Mouse (Mus musculus) thymus, postnatal 14 days (tissue): ENCODE data around the gene Bbs1.
"Not testable (repeated sequence)": the region's sequence is repeated elsewhere in the genome, so short reads cannot be mapped to it uniquely, and the experiment has no call there.

ENCODE experiments used
- DNase-seq: peaks from one replicate; pipeline ENCODE4 v3.0.0; 2021

Bbs1 gene

DNA sequence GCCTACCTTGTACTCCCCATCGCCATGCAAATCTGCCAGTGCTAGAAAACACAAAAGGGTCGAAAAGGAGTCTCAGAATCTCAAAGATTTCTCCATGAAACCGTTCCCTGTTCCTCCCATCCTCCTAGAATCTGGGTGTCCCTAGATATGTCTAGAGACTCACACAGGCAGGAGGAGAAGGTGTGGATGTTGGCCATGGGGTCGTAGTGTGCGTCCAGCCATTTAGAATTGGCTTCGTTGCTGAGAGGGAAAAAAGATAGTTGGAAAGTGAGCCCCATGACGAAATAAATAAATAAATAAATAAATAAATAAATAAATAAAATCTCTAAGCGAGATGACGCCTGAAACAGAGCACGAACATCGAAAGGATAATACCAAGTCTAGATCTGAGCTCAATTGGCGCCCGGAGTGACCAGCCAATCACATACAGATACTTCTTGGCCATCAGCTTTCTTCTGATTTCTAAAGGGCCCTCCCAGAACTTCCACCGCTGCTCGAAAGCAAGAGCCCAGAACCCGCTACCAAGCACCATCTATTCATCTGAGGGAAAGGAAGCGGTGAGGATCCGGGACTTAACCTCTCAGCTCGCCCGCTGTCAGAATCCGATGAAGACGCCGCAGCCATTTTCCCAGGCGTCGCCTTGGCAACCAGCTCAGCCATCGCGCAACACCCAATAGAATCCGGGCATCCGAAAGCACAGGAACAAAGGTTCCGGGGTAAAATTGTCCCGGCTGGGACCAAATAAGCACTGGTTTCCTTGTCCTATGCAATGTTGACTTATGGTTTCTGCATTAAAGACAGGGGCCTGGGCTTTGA is at the start of gene Bbs1:
Gene Bbs1 (minus strand): TSS at position 650 of the 816 bp plus-strand sequence.
- DNase-seq, result peak; percentile 80

DNA sequence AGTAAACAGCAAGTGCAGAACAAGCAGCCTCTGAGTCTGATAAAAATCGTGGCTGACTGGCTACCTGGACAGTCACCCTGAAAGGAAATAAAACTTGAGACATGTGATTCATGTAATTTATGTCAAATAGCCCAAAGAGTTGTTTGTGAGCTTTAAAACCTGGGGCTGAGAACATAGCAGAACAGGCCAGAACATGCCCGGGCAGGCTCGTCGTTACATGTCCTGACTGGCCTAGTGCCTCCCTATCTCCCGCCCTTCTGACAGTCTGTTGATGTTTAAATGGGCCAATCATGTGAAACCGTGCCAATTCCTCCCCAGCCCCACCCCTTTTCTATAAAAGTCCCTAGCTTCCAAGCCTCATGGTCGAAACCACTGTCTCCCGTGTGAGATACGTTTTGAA is 42.2 kb upstream of the Bbs1 start:
- not testable (repeated sequence) for DNase-seq

DNA sequence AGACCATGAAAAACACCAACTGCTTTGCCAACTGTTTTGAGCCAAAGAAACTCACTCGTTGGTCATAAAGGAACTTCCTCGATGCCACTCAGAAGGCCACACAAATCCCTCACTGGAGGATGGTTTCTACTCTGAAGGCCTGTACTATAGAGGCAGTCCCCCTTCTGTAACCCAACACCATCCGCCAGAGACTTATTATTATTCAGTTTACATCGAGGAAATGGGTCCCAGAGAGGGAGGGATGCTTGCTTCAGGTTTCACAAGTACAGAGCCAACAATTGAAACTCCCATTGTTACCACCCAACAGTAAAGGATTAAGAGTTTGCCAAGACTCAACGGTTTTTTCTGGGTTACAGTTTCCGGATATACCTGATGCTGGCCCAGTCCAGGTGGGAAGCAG is 39.1 kb upstream of the Bbs1 start:
- no peak for DNase-seq

DNA sequence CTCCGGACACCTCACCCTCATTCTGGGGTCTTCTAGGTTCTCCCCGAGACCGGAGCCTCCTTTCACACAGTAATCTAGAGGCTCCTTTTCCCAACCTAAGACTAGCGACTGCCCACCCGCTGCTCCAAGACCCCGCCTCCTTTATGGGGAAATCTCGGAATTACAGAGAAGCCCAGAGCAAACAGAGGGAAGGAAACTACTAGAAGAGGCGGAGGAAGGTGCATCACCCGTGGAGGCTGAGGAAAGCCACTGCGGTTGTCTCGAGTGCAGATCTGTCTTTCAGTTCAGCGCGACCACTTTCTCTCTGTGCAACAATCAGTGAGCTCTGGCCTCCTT is 36.8 kb upstream of the Bbs1 start:
- no peak for DNase-seq

DNA sequence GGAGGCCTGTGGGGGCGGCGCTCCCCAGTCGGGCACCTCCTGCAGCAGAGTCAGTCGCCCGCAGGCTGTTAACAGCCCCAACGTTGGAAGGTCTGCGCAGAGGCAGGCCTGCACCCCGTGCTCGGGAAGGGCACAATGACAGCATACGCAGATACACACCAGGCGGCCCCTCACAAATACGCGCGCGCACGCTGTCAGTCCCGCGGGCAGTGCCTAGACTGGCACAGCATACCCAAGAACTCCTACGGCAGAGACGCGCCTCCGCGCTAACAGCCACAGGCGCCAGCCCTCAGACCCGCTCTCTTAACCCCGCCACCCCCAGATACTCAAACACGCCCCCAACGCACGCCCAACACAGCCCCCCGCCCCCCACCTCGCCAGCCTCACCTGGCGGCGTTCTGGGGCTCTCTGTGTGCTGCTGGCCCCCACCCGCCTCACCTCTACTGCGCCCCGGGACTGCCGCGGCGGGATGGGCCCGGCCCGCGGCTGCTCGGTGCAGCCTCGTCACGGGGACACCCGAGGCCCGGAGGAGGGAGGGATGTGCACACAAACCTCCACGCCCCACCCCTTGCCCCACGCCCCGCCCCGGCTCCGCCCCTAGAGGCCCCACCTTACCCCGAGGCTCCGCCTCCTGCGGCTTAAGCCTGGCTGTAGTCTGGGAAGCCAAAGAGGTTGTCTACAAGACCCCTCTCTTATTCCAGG is 36.3 kb upstream of the Bbs1 start, which contains the start of gene Peli3:
Gene Peli3 (minus strand): TSS at position 577 of the 702 bp plus-strand sequence.
- peak; percentile 88 for DNase-seq

DNA sequence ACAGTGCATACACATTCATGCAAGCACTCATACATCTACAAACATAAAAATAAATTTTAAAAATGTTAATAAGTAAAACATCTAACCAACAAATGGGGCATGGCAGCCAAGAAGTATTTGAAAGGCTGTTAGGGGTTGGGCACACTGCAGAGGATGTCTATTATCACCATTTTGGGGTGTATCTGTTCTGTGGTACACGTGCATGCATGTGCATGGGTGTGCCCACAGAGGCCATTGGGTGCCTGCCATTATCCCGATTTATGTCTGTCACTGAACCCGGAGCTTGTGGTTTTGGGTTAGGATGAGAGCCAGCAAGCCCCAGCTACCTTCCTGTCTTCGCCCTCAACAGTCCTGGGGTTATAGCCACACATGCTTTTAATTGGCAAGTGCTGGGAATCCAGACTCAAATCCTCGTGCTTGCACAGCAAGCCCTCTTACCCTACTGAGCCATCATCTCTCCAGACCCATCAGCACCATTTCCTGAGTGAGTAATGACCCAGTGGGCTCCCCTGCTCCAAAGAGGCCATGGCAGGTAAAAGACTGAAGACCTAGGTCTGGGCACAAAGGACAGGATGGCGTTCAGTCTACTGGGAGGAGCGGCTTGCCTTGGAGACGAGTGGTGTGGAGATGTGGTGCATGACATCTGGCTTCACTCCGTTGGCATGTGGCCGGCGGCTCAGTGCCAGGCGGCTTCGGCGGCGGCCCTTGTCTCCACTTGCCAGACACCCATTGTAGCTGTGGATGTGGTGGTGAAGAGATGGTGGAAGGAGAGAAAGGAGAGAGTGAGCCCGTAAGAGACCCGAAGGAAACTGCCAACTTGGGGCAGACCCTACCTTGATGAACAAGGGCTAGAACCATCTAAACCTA is 31.2 kb upstream of the Bbs1 start:
- DNase-seq, result no peak

DNA sequence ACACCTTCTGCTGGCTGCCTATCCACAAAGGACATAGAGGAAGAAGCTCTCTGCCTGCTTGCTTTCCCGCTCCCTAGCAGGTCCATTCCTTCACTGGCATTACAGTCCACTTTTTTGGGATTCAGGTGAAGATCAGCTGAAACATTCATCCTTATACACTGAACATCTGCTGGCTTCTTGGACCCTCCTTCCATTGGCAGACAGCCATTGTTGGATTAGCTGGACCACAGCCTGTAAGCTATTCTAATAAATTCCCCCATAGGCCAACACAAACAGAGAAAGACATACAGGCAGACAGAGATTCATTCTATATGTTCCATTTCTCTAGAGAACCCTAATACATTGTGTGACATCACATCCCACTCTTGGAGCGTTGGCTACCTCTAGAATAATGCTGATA is 30.5 kb upstream of the Bbs1 start:
- DNase-seq, result no peak

DNA sequence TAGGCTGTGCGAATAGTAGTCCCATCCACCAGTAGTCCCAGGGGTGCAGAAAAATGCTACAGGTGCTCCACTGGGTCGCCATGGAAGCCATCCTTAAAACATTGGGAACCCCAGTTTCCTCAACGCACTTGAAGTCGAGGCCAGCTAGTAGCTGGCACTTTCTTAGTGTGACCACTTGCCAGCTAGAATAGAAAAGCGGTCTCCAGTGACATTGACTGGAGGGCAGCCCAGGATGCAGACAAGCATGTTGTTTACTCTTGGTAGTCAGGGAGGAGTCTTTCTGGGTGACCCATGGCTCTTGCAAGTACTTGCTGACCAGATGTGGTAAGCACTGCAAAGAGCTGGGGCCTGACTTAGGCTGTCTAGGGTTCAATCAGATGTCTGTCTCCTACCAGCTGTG is 22.4 kb upstream of the Bbs1 start:
- no peak for DNase-seq

DNA sequence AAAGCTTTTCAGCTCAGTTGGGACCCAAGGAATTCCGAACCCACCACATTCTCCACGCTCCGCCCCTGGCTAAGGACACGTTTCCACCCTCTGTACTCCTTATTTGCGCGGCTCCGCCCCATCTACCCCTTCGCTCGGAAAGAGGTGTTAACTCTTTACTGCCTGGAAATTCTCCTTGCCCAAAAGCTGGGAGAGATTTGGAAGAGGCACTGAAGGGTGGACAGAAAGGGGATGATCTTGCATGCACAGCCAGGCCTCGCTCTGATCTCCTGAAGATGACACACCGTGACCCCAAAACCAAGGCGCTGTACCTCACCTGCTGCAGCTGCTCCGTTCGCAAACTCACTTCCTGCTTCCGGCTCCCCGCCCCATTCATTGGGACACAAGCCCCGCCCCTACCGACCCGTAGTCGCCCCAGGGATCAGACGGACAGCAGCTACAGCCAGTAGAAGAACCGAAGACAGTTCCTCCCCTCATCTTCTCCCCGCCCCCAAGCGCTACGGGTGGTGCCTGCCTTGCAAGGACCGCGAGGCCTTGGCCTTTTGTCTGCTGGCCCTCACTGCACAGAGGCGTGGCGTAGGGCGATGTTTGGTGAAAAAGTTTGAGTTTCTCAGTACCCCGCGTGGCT is 21.6 kb upstream of the Bbs1 start, which contains the start of gene Dpp3:
Gene Dpp3 (minus strand): TSS at position 384 of the 628 bp plus-strand sequence.
- peak; percentile 100 for DNase-seq

DNA sequence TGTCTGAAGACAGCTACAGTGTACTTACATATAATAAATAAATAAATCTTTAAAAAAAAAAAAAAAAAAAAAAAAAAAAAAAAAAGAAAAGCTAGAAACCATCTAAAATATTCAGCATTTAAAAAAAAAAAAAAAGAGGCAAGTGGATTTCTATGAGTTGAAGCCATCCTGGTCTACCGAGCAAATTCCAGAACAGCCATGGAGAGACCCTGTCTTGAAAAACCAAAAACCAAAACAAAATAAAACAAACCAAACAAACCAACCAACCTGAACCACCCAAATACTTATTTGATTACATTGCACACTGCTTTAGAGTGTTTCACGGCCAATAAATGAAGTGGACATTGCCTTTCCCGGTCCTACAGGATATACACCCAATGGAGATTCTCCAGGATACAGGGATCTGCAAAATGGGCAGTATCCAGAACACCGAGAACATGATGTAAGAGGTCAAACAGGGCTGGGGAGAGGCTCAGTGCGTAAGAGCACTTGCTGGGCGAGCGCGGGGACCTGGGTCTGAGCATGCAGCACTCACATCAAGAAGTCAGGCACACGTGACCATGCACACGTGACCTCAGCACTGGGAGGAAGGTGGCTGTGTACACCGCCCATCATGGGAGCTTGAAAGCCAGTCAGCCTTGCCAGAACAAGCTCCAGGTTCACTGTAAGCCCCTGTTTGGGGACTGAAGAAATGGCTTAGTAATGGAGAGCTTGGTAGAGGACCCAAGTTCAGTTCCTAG is 18.9 kb upstream of the Bbs1 start:
- DNase-seq, result no peak

DNA sequence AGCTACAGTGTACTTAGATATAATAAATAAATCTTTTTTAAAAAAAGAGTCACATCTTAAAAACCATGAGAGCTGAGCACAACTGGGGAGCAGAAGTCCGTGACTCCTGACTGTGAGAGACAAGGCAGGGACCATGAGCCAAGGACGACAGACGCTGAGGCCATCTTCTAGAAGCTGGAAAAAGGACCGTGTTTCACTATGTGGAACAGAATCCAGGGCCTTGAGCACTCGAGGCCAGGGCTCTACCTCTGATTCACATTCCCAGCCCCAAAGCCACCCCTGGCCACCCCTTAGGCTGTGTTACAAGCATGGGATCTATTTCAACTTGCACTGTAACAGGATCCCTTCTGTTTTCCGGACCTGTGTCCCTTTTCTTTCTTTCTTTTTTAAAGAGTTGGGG is 13.2 kb upstream of the Bbs1 start:
- DNase-seq, result no peak

DNA sequence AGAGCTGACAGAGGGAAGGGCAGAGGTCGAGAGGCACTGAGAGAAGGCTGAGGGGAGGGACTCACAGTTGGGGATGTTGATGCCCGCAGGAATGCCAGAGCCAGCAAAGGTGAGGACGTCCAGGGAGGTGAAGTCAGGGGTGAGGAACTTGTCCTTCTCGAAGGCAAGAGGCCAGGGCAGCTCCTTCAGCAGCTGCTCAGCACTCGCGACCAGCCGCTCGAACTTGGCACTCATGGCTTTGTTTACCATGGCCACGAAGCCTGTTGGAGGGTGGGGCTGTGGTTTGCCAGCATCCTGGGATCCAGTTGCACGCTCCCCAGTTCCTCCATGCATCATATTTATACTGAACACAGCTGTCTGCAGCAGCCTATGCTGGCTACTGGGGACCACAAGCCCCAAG is 10.4 kb upstream of the Bbs1 start:
- no peak for DNase-seq

DNA sequence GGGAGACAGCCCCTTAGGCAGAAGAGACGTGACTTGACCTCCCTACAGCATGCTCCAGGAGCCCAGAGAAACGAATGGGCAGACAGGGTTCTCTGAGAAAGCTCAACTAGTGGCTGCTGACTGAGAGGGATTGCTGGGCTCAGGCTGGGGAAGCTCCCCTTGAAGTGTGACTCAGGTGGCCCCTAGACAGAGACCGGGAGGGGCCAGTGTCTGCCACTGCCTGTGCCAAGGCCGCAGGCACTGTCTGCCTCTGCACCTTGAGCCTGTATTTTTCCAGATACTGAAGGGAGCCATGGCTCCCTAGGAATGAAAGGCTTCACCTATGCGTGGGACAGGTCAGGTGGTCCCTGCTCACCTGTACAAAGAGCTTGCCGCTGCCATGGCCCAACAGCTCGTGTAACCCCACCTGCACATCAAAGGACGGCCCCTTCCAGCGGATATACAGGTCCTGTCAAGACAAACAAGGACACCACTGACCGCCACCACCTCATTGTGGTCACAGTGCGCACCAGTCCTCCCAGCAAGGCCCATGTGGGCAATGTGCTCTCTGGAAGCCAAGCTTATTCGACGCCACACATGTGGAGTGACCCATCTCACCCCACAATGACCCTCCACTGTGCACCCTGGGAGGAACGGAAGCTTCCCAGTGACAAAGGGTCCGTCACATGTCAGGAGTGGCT is 9.6 kb upstream of the Bbs1 start:
- no peak for DNase-seq

DNA sequence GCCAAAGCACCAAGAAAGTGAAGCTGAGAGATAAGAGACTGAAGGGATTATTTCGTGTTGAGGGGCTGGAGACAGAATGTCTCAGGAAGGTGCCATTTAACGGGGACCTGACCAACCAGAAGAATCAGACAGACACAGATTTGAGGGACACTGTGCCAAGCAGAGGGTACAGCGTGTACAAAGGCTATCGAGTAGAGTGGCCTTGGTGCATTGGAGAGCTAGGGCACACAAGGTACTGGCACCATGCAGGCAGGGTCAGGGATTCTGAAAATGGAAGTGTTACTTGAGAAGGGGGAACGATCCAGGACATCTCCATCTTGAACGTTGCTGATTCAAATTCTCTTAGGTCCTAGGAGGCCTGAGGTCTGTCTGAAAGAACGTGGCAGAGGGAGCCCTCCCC is 2.9 kb upstream of the Bbs1 start:
- no peak for DNase-seq

DNA sequence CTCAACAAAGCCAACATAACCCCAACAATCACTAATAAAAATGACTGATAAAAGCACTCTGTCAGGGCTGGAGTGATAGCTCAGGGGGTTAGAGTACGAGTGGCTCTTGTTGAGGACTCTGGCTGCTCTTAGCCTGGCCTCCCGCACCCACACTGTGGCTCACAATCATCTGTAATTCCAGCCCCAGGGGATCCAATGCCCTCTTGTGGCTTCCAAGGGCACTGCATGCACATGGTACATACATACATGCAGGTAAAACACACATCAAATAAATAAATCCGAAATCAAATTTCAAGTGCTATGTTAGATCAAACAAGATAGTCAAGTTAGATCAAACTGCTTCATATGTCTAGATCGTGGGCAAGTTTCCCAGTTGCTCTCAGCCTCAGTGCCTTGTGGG is 1.7 kb upstream of the Bbs1 start:
- DNase-seq, result peak; percentile 49

DNA sequence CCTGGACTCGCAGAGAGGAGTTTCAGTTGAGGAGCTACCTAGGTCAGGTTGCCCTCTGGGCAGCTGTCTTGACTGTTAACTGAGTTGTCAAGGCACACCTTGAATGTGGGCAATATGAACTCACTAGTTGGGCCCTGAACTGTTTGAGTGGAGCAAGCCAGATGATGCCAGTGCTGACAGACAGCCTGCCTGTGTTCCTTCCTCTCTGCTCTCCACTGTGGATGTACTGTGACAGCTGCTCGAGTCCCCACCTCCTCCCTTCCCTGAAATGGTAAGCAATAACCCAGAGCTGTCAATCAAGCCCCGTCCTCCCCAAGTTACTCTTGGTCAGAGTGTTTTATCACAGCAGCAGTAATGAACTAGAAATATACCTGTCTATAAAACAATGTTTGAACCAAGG is 6.5 kb downstream of the Bbs1 start:
- no peak for DNase-seq

DNA sequence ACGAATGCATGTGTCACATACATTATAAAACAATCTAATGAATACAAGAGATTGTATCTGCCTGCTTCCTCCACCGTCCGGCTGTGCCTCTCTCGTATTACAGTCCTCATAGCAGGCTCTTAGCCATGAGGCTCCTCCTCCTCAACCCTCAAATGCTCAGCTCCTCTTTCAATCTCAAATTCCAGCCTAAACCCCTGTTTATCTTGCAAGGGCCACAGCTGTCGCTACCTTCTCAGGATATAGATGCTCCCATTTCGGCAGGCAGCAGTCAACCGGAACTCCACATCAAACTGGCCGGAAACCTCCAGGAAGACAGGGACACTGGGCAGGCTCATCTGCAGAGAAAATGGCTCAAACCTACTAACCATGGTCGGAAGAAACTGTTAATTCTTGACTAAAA is 7.5 kb downstream of the Bbs1 start:
- DNase-seq, result no peak

DNA sequence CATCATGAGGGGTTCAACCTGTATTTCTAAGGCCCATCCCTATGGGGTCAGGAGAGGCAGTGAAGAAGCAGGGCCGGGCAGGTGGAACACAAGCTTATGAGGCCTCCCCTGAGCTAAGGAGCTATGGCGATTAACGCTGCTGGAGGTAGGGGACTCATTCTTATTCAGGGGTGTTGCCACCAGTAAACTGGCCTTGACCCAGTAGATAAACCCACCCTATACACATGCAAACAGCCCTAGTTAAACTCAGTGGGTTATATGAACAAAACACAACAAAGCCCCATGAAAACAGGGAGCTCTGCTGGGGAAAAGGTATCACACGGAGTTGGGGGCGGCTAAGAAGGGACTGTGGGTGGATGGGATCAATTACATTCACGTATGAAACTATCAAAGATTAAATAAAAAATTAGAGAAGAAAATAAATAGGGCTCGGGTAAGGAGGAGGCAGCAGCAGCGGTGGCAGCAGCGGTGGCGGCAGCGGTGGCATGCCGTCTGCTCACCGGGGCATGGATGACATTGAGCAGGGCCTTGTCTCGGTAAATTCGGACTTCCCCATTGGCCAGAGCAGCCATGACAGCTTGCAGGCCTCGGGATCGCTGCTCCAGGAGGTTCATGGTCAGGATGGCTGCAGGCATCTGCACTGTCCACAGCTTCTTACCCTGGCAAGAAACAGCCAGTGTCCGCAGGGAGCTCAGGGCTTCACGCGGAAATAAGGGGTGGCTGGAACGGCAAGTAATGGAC is 9.5 kb downstream of the Bbs1 start:
- DNase-seq, result no peak

DNA sequence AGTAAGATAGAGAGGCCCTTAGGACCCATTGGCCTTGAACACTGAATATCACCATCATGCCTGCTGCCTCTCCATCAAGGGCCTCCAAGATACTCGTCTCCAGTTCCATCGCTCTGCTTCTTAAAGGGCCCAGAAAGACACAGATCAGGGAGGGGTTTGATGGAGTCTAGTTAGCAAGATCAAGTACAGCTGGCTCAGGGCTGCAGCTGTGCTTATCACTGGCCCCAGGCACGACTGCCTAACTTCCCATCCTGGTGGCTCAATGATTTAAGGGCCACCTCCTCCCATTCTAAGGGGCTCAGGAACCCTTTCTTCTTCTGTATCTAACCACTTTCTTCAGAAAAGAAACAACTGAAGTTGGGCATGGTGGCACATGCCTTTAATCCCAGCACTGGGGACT is 14.6 kb downstream of the Bbs1 start:
- DNase-seq, result no peak

DNA sequence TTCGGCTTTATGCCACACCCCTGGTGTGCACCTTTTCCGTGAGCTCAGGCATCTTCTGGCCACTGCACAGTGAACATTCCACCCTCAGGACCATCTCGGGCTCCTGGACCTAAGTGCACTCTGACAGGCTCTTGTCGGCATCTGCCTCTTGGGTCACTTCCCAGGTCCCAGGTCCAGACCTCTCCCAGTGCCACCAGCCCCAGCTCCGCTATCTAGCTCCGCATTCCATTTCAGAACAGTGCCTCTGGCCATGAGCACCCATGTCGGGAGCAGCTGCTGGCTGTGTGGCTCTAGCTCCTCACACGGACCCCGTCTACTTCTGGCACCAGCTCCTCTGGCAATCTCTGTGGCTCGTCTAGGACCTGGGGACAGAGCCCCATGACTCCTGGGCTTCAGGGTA is 16.6 kb downstream of the Bbs1 start:
- DNase-seq, result no peak

DNA sequence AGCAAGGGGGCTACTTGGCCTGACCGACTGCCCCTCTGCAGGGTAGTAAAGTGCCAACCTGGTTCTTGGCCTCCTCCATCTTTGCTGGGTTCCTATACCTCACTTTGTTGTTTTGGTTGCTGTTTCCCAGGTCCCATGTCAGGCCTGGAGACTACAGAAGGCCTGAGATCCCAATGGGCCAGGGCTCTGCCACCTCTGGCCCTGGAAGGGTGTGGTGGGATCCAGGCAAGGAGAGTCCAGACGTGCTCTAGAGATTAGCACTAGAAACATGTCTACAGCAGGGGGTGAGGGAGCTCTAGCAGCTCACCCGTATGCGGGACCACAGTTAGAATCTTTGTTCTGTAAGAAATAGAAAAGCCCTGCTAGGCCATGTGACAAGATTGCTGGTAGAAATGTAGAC is 22.5 kb downstream of the Bbs1 start:
- DNase-seq, result no peak
